Mouse (Mus musculus): ENCODE measurements around the gene Rasgef1b. TPM values are rescaled to one million over a fixed set of nuclear protein-coding genes. Genes with fewer than 3 reads are reported as not detected.
A peak's percentile ranks its signal among the peaks of the same experiment; 100 is the strongest.

Rasgef1b gene
- polyA plus RNA-seq, 1 experiment from 2014 or later: 7.3 TPM

DNA sequence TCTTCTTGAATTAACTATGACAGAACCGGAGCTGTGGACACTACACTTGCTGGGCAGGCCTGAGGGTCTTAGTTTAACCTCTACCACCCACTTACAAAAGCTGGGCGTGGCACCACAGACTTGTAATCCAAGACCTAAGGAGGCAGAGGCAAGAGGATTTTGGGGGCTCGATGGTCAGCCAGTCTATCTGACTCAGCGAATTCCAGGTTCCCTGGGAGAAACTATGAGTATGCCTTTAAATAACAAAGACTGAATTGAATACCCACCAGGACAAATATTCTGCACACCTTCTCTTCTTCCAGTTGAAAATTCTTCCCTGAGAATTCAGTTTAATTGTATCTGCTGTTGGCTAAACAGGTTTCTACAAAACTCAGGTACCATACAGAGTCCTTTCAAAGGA, 440.6 kb downstream of the Rasgef1b start:
- WGBS: 86% methylated on average over 4 of the region's 4 CpGs
- H3K4me2 ChIP-seq (ENCODE audit: low read depth, low read length): no peak overlapping the region
- H3K9me3 ChIP-seq (ENCODE audit: control insufficient read depth, low read length): no peaks in the 10 kb centered on the region
- H3K27me3 ChIP-seq (replicated peaks; ENCODE audit: control insufficient read depth, insufficient read depth, low read length): no peaks in the 10 kb centered on the region
- no peak for ATAC-seq
- H3K4me3 ChIP-seq (ENCODE audit: low read length): no peak overlapping the region
- no peak overlapping the region for H3K9ac ChIP-seq (ENCODE audit: low read depth, low read length)
- H3K4me1 ChIP-seq (ENCODE audit: control insufficient read depth, insufficient read depth, low read length): no peaks in the 10 kb centered on the region; the same call in 1 of the 2 replicates
- no peaks in the 10 kb centered on the region for H3K36me3 ChIP-seq (ENCODE audit: control insufficient read depth, insufficient read depth, low read length)
- H3K27ac ChIP-seq (ENCODE audit: low read length): no peak overlapping the region

DNA sequence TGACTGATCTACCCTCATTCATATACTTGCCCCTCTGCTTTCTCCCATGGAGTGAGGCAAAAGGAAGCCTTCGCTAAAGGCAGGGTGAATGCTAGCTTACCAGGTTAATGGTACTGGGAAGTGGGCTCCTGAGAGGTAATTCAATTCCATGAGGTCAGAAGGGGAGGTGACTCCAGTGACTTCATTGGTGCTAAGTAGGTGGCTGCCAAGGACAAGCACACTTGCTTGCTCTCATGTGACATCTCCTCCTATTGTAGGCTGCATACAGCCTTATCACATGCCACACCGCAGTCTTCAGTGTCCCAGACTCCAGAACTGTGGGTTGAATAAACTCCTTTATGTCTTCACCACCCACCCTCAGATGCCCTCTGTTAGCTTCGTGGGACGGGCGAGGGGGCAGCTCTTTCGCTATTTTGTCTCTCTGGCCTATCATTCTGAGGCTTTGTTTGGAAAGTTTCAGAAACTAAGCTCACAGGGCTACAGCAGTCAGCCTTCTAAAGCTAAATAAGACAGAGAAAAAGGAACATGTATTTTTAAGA, 441.1 kb downstream of the Rasgef1b start:
- Histone ChIP-seq H3K4me1 (ENCODE audit: control insufficient read depth, insufficient read depth, low read length) (no peaks in the 10 kb centered on the region; the same call in 1 of the 2 replicates), H3K4me2 (ENCODE audit: low read depth, low read length) (no peak overlapping the region), H3K27ac (ENCODE audit: low read length) (no peak overlapping the region), H3K36me3 (ENCODE audit: control insufficient read depth, insufficient read depth, low read length) (no peaks in the 10 kb centered on the region), H3K9ac (ENCODE audit: low read depth, low read length) (no peak overlapping the region), H3K27me3 (replicated peaks; ENCODE audit: control insufficient read depth, insufficient read depth, low read length) (no peaks in the 10 kb centered on the region), H3K4me3 (ENCODE audit: low read length) (no peak overlapping the region), H3K9me3 (ENCODE audit: control insufficient read depth, low read length) (no peaks in the 10 kb centered on the region)
- 84% methylated on average over 6 of the region's 6 CpGs for WGBS
- no peak for ATAC-seq

DNA sequence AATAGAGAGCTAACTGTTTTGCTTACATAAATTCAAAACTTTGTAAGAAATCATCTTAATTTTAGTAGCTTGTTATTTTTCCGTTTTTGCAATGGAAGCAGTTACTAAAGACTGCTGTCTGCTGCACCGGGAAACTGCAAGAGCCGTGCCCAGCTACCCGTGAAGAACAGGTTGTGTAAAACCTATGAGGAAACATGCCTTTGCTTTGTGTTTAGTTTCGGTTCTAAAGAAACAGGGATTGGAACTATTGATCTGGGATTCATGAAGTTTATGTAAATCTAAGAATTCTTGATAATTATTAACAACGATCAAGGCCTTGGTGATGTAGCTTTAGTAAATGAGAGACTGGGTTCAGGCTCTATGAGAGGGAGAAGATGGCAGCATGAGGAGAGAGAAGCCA, 442.3 kb downstream of the Rasgef1b start:
- no peak overlapping the region for H3K27ac ChIP-seq (ENCODE audit: low read length)
- WGBS: 75% methylated on average over 6 of the region's 6 CpGs
- no peak overlapping the region for H3K9ac ChIP-seq (ENCODE audit: low read depth, low read length)
- H3K4me2 ChIP-seq (ENCODE audit: low read depth, low read length): no peak overlapping the region
- no peaks in the 10 kb centered on the region; the same call in 1 of the 2 replicates for H3K4me1 ChIP-seq (ENCODE audit: control insufficient read depth, insufficient read depth, low read length)
- H3K27me3 ChIP-seq (replicated peaks; ENCODE audit: control insufficient read depth, insufficient read depth, low read length): no peaks in the 10 kb centered on the region
- no peaks in the 10 kb centered on the region for H3K36me3 ChIP-seq (ENCODE audit: control insufficient read depth, insufficient read depth, low read length)
- no peaks in the 10 kb centered on the region for H3K9me3 ChIP-seq (ENCODE audit: control insufficient read depth, low read length)
- H3K4me3 ChIP-seq (ENCODE audit: low read length): no peak overlapping the region
- no peak for ATAC-seq

DNA sequence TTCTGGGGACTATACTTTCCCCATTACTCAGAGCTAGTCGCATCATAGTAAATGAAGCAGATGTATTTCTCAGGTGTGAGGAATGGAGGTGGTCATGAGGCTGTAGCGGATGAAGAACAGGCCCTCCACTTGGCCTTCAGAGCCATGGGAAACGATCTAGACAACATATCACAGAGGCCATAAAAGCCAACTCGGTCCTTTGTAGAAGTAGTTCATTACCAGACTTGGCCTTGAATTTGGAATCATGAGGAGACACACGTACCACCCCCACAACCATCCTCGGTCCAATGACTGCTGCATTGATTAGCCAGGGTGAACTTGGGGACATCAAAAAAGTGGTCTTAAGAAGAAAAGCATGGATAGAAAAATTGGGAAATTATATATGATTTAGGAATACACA, 442.8 kb downstream of the Rasgef1b start:
- Histone ChIP-seq H3K9me3 (ENCODE audit: control insufficient read depth, low read length) (no peaks in the 10 kb centered on the region), H3K4me3 (ENCODE audit: low read length) (no peak overlapping the region), H3K27me3 (replicated peaks; ENCODE audit: control insufficient read depth, insufficient read depth, low read length) (no peaks in the 10 kb centered on the region), H3K9ac (ENCODE audit: low read depth, low read length) (no peak overlapping the region), H3K4me1 (ENCODE audit: control insufficient read depth, insufficient read depth, low read length) (no peaks in the 10 kb centered on the region; the same call in 1 of the 2 replicates), H3K27ac (ENCODE audit: low read length) (no peak overlapping the region), H3K36me3 (ENCODE audit: control insufficient read depth, insufficient read depth, low read length) (no peaks in the 10 kb centered on the region), H3K4me2 (ENCODE audit: low read depth, low read length) (no peak overlapping the region)
- 62% methylated on average over 6 of the region's 6 CpGs for WGBS
- ATAC-seq: peak; percentile 53

DNA sequence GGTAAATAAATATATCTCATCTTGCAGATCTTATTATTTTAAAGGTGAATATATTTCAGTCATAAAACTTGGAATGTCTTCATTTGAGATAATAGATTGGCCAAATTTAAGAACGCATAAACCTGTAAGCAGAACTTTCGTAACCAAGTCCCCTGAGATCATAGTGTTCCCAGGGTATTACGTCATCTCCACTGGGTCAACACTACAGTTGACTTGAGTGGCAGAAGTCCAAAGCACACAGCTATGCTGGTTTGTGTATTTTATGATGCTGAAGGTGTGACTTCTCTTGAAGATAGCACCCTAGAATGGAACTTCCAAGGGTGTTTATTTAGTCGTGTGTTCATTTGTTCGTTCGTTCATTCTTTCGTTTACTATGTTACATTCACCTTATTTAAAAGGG, 444.5 kb downstream of the Rasgef1b start:
- no peaks in the 10 kb centered on the region; the same call in 1 of the 2 replicates for H3K4me1 ChIP-seq (ENCODE audit: control insufficient read depth, insufficient read depth, low read length)
- no peak overlapping the region for H3K4me3 ChIP-seq (ENCODE audit: low read length)
- H3K27ac ChIP-seq (ENCODE audit: low read length): no peak overlapping the region
- H3K9ac ChIP-seq (ENCODE audit: low read depth, low read length): no peak overlapping the region
- peak; percentile 79 for ATAC-seq
- no peak overlapping the region for H3K4me2 ChIP-seq (ENCODE audit: low read depth, low read length)
- no peaks in the 10 kb centered on the region for H3K36me3 ChIP-seq (ENCODE audit: control insufficient read depth, insufficient read depth, low read length)
- WGBS: 66% methylated on average over 7 of the region's 7 CpGs
- no peaks in the 10 kb centered on the region for H3K9me3 ChIP-seq (ENCODE audit: control insufficient read depth, low read length)
- H3K27me3 ChIP-seq (replicated peaks; ENCODE audit: control insufficient read depth, insufficient read depth, low read length): no peaks in the 10 kb centered on the region

DNA sequence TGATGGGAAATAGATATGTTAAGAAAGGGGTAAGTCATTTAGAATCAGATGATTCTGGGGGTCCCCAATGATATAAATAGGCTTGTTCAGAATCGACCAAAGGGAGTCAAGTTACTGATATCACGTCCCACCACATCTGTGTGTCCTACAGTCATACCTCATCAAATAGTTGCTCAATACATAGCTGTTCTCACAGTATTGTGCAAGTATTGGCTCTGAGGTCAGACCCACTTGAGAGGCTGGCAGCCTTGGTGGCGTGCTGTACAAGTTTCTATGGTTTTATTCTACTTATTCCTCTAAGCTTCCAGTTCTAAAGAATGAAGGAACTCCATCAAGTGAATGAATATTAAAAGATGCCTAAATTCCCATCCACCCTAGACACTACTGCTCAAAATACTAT, 445.2 kb downstream of the Rasgef1b start:
- no peak overlapping the region for H3K4me2 ChIP-seq (ENCODE audit: low read depth, low read length)
- no peak overlapping the region for H3K4me3 ChIP-seq (ENCODE audit: low read length)
- H3K9me3 ChIP-seq (ENCODE audit: control insufficient read depth, low read length): no peaks in the 10 kb centered on the region
- ATAC-seq: no peak
- no peaks in the 10 kb centered on the region for H3K27me3 ChIP-seq (replicated peaks; ENCODE audit: control insufficient read depth, insufficient read depth, low read length)
- no peak overlapping the region for H3K9ac ChIP-seq (ENCODE audit: low read depth, low read length)
- 84% methylated on average over 3 of the region's 3 CpGs for WGBS
- no peak overlapping the region for H3K27ac ChIP-seq (ENCODE audit: low read length)
- H3K4me1 ChIP-seq (ENCODE audit: control insufficient read depth, insufficient read depth, low read length): no peaks in the 10 kb centered on the region; the same call in 1 of the 2 replicates
- H3K36me3 ChIP-seq (ENCODE audit: control insufficient read depth, insufficient read depth, low read length): no peaks in the 10 kb centered on the region

DNA sequence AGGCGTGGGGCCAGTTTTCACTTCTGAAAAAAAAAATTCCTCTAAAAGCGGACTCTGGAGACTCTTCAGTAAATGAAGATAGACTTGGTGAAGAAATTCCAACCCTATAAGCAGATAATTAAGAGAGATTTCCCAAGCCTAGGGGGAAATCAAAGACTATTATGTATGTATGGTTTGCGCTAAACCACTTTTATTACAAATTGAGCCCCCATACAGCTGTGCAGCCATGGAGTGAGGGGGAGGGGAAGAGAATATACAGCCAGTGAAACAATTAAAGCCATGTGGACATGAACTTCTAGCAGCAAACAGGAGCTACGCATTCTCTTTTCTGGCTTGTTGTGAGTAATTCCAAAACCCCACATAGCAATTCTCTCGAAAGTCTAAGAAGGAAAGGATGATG, 448.3 kb downstream of the Rasgef1b start:
- 82% methylated on average over 5 of the region's 5 CpGs for WGBS
- no peak overlapping the region for H3K27ac ChIP-seq (ENCODE audit: low read length)
- no peaks in the 10 kb centered on the region for H3K9me3 ChIP-seq (ENCODE audit: control insufficient read depth, low read length)
- H3K36me3 ChIP-seq (ENCODE audit: control insufficient read depth, insufficient read depth, low read length): no peaks in the 10 kb centered on the region
- no peak for ATAC-seq
- H3K27me3 ChIP-seq (replicated peaks; ENCODE audit: control insufficient read depth, insufficient read depth, low read length): no peaks in the 10 kb centered on the region
- no peak overlapping the region for H3K4me3 ChIP-seq (ENCODE audit: low read length)
- no peak overlapping the region for H3K9ac ChIP-seq (ENCODE audit: low read depth, low read length)
- no peak overlapping the region for H3K4me2 ChIP-seq (ENCODE audit: low read depth, low read length)
- peaks cover 4% of the 10 kb centered on the region; the same call in 1 of the 2 replicates for H3K4me1 ChIP-seq (ENCODE audit: control insufficient read depth, insufficient read depth, low read length)

DNA sequence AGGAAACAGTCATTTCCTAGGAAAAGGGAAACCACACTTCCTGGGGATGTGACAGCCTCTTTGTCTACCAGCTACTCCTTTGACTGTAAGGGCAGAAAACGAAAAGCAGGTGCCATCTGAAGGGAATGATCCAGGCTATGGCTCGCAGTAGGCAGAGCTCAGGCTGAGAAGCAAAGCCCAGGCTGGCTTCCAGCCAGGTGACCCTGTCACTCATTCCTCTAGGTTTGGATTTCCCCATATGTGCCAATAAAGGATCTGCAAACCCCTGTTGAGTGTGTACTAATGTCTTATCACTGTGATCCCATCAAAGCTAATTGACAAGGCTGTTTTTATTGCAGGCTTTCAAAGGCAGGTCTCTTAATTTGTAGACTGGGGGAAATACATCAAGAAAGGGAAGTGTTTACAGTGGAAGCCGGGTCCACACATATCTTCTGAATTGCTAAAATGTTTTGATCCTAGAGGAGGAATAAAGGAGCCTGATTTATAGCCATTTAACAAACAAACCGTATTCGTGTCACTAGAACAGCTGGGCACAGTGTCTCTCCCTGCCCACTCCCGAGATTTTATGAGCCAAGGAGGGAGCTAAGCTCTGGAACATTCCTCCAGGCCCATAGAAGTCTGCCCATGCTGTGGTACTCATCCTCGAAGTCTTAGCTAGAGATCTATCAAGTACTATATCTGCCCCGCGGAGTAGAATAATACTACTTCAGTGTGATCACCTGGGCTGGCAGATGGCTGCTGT, 449.7 kb downstream of the Rasgef1b start:
- H3K27ac ChIP-seq (ENCODE audit: low read length): no peak overlapping the region
- peak; percentile 71 for ATAC-seq
- no peaks in the 10 kb centered on the region for H3K36me3 ChIP-seq (ENCODE audit: control insufficient read depth, insufficient read depth, low read length)
- H3K9me3 ChIP-seq (ENCODE audit: control insufficient read depth, low read length): no peaks in the 10 kb centered on the region
- 33% methylated on average over 9 of the region's 9 CpGs for WGBS
- no peak overlapping the region for H3K4me2 ChIP-seq (ENCODE audit: low read depth, low read length)
- no peaks in the 10 kb centered on the region for H3K27me3 ChIP-seq (replicated peaks; ENCODE audit: control insufficient read depth, insufficient read depth, low read length)
- H3K4me1 ChIP-seq (ENCODE audit: control insufficient read depth, insufficient read depth, low read length): peaks cover 4% of the 10 kb centered on the region; the same call in 1 of the 2 replicates
- no peak overlapping the region for H3K9ac ChIP-seq (ENCODE audit: low read depth, low read length)
- no peak overlapping the region for H3K4me3 ChIP-seq (ENCODE audit: low read length)

DNA sequence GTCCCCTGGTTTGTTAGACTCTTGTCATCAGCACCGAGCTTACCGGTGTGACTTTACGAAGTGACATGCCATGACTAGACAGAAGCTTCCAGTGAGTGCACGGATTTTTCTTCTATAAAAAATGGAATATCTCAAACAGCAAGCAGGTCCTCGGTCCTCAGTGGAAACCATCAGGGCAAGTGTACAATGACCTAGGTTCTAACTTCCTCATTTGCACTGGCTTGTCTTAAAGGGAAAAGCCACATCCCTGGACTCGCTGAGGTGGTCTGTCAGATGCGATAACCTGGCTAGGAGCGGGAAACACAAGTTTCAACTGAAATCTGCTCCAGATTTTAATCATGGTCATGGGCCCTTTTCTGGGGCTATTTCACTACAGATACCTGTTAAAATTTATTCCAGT, 450.5 kb downstream of the Rasgef1b start:
- no peaks in the 10 kb centered on the region for H3K27me3 ChIP-seq (replicated peaks; ENCODE audit: control insufficient read depth, insufficient read depth, low read length)
- 82% methylated on average over 8 of the region's 8 CpGs for WGBS
- no peaks in the 10 kb centered on the region for H3K9me3 ChIP-seq (ENCODE audit: control insufficient read depth, low read length)
- no peak overlapping the region for H3K27ac ChIP-seq (ENCODE audit: low read length)
- no peak overlapping the region for H3K4me2 ChIP-seq (ENCODE audit: low read depth, low read length)
- no peak overlapping the region for H3K9ac ChIP-seq (ENCODE audit: low read depth, low read length)
- peak; percentile 9; the same call in 1 of the 2 replicates for ATAC-seq
- H3K4me1 ChIP-seq (ENCODE audit: control insufficient read depth, insufficient read depth, low read length): peaks cover 4% of the 10 kb centered on the region; the same call in 1 of the 2 replicates
- no peak overlapping the region for H3K4me3 ChIP-seq (ENCODE audit: low read length)
- H3K36me3 ChIP-seq (ENCODE audit: control insufficient read depth, insufficient read depth, low read length): no peaks in the 10 kb centered on the region
